Mouse (Mus musculus) spleen, postnatal 36 days (tissue): Measurements from ENCODE around the gene Atp6v0b.

Experiments used
- DNase-seq, 2 experiments: peaks; one replicate each; pipeline ENCODE4 v3.0.0; 2022; ENCODE audit warnings: low spot score in 2 of 2, mixed read lengths in 1 of 2

Gene Atp6v0b

GRCm38 (mm10) chr4:117887133-117887532 lies at the start of gene Atp6v0b:
Gene Atp6v0b, minus strand, starts transcription at chr4:117887333.
- peak; percentile 92 to 93 for DNase-seq

DNA sequence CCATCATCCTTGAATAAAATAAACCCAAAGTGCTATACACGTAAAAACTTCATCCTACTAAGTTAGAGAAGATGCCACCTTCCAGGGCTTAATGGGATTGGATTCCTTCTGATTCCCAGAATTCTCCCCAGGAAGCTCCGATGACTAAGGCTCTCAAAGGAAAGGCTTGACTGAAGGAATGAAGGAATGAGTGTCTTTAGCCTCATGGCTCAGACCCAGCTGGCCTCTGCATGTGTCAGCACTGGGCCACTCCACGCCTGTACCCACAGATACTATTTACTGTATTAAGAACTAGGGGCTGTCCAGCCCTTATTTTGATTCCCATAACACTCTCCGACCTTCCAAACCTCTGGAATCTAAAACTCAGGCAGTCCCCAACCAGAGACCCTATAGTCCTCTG lies 46.9 kb upstream of the Atp6v0b start:
- no peak for DNase-seq

DNA sequence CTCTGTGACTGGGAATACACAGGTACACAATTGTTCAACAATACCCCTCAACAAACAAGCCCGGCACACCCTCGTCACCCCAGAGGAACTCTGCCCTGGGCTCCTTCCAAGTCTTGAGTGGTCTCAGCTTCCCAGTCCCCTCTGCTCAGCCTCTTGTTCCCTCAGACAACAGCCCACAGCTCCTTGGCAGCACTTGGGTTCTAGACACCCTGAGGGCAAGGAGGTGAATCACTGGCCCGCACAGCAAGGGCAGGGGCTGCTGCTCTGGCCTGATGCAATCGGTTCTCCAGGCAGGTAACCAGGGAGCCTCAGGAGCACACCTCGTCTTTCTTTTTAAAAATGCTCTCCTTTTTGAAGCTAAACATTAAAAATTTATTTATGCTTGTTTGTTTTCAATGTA lies 46.1 kb upstream of the Atp6v0b start:
- no peak for DNase-seq

GRCm38 (mm10) chr4:117929391-117929881 lies 42.3 kb upstream of the Atp6v0b start, which contains the start of gene Artn:
Gene Artn, minus strand, starts transcription at chr4:117929763.
- no peak for DNase-seq

DNA sequence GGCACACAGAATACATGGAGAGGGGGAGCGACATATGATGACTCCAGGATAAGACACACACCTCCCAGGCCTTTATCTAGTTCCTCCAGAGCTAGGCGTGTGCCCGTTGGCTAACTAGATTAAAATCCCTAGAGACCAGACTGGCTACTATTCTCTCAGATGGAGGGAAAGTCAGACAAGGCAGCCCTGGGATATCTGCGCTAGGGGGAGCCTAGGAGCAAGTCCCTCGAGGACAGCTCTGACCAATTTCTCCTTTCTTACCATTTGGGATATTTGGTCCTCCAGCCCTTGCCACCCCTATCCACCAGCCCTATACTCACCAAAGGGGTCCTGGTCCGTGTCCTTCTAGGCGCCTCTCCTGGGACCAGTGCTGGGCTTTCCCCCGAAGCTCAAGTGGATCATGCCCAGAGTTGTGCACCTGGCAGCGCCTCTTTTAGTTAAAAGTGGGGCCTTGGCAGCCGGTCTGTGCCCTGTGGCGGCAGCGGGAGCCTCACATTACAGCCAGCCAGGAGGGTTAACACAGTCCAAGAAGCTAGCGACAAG lies 41.6 kb upstream of the Atp6v0b start:
- peak; percentile 42 to 67 for DNase-seq

DNA sequence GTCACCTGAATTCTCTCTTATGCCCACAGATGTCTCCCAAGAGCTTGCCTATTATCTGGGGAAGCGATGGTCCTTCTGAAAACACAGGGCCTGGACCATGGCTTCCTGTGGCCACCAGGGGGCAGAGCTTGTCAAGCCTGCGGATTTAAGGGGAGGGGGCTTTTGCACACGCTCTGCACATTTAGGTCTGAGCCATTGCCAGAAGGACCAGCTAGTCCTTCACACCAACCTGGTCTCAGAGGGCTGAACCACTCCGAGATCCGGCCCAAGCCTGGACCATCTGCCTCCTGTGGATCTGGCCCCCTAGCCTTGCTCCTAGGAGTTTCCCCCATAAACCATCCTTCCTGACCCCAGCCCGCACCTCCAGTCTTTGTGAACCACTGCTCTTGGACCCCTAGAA lies 41.1 kb upstream of the Atp6v0b start:
- no peak for DNase-seq

- no peak for DNase-seq
Measured at GRCm38 (mm10) chr4:117926545-117927482, 39.7 kb upstream of the Atp6v0b start.

- no peak for DNase-seq
Measured at GRCm38 (mm10) chr4:117924916-117925315, 37.8 kb upstream of the Atp6v0b start.

DNA sequence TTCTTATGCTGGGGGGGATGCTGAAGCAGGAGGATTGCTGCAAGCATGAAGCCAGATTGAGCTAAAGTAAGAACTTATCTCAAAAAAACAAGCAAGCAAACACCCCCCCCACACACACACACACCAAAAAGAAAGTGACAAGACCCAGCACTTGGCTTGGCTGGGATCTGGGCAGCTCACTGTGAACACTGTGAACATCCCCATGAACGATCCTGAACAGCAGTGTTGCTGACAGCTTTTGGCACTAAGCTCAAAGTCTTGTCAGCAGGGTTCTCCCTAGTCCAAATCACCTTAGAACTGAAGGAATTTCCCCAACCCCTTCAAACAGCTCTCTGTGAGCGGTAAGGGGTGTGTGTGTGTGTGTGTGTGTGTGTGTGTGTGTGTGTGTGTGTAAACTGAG lies 36.3 kb upstream of the Atp6v0b start:
- DNase-seq: no peak

DNA sequence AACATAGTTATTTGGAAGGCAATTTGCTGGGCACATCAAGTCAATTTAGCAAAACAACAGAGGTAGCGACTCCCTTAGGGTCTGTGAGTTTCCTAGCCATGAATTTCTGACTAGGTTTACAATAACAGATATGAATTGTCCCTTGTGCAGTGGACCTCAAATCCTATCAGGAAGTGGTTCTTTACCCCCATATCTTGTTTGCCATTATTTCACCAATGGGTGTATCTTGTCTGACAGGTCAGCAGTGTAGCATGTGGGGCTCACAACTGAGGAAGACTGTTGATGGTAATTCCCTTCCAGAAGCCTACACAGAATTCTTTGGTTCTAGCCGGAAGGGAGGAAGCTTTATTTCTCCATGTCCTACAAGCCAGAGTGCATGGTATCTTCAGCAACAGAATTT lies 34.2 kb upstream of the Atp6v0b start:
- no peak for DNase-seq

DNA sequence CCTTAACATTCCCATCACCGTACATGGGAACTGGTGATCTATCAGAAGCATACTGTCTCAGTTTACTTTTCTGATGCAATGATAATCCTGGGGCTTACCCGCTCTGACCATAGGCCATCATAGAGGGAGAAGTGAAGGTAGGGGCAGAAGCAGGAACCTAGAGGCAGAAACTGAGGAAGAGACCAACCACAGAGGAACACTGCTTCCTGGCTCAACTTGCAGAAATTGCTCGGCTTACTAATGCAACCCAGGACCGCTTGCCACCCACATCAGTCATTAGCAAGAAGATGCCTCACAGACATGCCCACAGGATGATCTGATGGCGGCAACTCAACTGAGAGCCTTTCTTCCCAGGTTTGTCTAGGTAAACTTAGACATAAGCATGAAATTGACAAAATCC lies 31.6 kb upstream of the Atp6v0b start:
- DNase-seq: no peak

GRCm38 (mm10) chr4:117918261-117918660 lies 31.1 kb upstream of the Atp6v0b start:
- DNase-seq: no peak

DNA sequence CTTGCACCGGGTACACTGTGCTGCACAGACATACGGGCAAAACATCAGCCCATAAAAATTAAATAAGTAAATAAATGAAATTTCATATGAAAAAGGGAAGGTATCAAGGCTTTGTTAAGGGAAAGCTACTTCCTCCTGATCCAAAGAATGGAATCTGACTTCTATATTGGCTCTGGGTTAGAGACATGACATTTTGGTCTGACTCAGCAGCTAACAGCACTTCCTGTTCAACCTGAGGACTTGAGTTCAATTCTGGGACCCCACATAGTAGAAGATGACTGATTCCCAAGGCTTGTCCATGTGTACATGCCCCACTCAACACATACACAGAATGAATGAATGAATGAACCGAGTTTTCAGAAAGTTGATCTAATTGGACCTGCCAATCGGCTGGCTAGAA lies 30.7 kb upstream of the Atp6v0b start:
- DNase-seq: no peak

DNA sequence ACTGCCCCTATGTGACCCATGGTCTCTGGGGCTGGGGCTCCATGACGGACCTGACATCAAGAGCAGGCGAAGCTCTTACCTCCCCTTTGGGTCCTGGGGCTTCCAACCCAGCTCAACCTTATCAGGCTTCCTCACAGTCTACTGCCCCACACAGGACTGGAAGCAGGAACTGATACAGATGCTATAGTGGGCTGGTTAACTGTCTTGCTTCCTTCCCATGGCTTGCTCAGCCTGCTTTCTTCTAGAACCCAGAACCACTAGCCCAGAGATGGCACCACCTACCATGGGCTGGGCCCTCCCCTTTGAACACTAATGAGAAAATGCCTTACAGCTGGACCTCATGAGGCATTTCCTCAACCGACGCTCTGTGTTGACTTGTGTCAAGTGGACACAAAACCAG lies 30.3 kb upstream of the Atp6v0b start:
- no peak for DNase-seq

GRCm38 (mm10) chr4:117916386-117916785 lies 29.3 kb upstream of the Atp6v0b start:
- DNase-seq: no peak

DNA sequence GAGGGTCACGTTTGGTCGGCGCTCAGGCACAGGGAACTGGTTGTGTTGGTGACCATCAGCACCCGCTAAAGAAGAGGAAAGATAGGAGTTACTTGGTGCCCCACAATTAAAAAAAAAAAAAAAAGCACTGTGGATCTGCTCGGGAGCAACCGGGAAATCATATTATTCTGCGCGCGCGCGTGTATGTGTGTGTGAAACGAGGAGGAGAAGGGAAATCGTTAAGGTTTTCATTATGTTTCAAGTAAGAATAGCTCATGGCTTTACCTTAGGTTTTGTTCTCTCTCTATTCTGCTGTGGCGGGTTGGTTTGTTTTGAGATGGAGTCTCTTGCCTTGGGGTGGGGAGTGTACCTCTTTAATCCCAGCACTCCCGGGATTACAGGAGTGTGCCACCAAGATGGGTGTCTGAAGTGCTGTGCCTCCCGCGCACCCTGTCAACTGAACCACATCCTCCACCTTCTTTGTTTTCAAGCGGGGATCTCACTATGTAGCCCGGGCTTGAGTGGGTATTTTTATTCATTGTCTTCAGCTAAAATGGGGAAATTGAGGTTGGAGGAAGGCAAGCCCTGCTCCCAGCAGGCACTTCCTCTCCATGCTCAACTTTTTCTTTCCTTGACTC lies 28.5 kb upstream of the Atp6v0b start:
- DNase-seq: no peak

DNA sequence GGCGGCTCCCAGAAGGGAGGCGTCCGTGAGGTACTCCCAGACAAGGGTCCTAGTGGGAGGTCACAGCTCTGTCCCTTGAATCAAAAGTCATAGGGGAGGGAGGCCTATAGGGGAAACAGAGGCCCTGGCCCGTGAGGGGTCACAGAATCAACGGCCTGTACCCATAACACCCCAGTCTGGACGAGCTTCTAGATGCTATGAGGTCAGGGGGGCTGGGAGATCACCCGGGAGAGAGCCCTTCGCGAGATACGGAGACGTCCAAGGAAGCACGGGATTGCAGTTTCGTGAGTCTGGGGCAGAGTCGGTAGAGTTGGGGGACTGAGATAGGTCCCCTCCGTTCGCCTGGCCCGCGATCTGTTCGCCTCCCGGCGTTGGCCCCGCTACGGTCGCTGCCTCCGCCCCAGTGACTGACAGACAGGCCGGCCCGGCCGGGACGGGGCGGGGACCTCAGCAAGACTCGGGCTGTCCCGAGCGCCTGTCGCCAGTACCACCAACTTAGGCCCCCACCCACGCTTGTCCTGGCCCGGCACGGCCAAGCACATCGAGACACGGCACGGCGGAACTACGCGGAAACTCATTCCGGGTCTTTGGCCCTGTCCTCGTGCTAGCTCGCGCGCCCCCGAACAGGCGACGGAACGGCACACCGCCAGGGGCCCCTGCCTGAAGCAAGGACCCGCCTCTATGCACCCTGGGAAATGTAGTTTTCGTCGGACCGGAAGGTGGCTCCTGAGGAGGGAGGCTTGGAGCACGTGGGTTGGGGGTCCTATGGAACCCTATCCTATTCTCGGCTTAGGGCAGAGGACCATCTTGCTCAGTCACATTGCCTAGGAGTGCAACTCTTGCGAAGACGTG lies 27.7 kb upstream of the Atp6v0b start, which contains the start of gene Ipo13:
Gene Ipo13, minus strand, starts transcription at position 409 of the 852 bp plus-strand sequence.
- peak; percentile 90 to 91 for DNase-seq

- no peak for DNase-seq
Measured at GRCm38 (mm10) chr4:117914031-117914430, 26.9 kb upstream of the Atp6v0b start.

- DNase-seq: no peak
Measured at GRCm38 (mm10) chr4:117913421-117913820, 26.3 kb upstream of the Atp6v0b start.

DNA sequence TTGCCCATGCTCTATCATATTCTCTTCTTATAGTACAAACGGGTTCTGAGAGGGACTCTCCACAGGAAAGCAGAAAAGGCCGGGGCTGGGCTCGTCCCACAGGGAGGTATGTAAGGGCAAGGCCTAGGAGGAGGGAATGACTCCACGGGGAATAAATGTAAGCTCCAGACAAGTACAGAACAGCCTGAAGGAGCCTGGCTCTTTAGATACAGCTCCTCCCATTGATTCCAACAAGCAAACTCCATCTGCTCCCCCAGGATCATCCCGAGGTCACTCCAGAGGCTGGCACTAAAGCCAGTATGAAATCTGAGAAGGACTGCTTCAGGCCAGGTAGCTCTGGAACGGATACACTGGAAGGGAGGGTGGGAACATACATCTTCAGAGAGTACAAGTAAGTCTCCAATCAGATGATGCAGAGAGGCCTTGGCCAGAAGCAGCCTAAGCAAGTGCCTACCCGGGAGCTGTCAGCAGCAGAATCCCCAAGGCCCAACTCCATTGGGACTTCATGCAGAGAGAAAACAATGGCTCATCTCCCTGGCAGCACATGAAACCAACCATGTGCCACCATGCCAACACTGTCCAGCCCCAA lies 25.6 kb upstream of the Atp6v0b start:
- DNase-seq: no peak

- DNase-seq: no peak
Measured at GRCm38 (mm10) chr4:117912131-117912561, 25.0 kb upstream of the Atp6v0b start.
